Mouse (Mus musculus): ENCODE data around the gene Ubac2. TPM values are rescaled to one million over a fixed set of nuclear protein-coding genes. Genes with fewer than 3 reads are reported as not detected.

Ubac2 gene
- polyA plus RNA-seq, 1 experiment from 2014 or later = 56.9 TPM

GRCm38 (mm10) chr14:122052896-122053635 is 174.6 kb downstream of the Ubac2 start:
- 88% methylated on average over 9 of the region's 9 CpGs for WGBS
- no peak for ATAC-seq

GRCm38 (mm10) chr14:122056871-122057270 is 178.5 kb downstream of the Ubac2 start:
- H3K9me3 ChIP-seq (replicated peaks; ENCODE audit: control insufficient read depth, low read length) = no peaks in the 10 kb centered on the region
- H3K36me3 ChIP-seq (ENCODE audit: control insufficient read depth, insufficient read depth, low read length) = no peaks in the 10 kb centered on the region
- no peak overlapping the region for H3K9ac ChIP-seq (ENCODE audit: low read length)
- no peak overlapping the region for H3K4me3 ChIP-seq (ENCODE audit: low read depth, low read length)
- no peak for DNase-seq (ENCODE audit: low spot score)
- WGBS = 80% methylated on average over 6 of the region's 6 CpGs
- ATAC-seq = no peak
- no peak overlapping the region for H3K27ac ChIP-seq (ENCODE audit: low read depth, low read length)
- H3K27me3 ChIP-seq (replicated peaks; ENCODE audit: control insufficient read depth, insufficient read depth, low read length) = no peaks in the 10 kb centered on the region
- no peak overlapping the region for H3K4me2 ChIP-seq (ENCODE audit: low read length)
- H3K4me1 ChIP-seq (ENCODE audit: control insufficient read depth, insufficient read depth, low read length) = no peaks in the 10 kb centered on the region

More at GRCm38 (mm10) chr14:122052896-122053635, 174.6 kb downstream of the Ubac2 start:
- Histone ChIP-seq H3K9ac (ENCODE audit: low read length) (no peak overlapping the region), H3K36me3 (ENCODE audit: control insufficient read depth, insufficient read depth, low read length) (no peaks in the 10 kb centered on the region), H3K4me1 (ENCODE audit: control insufficient read depth, insufficient read depth, low read length) (no peaks in the 10 kb centered on the region), H3K27ac (ENCODE audit: low read depth, low read length) (no peak overlapping the region), H3K9me3 (replicated peaks; ENCODE audit: control insufficient read depth, low read length) (no peaks in the 10 kb centered on the region), H3K27me3 (replicated peaks; ENCODE audit: control insufficient read depth, insufficient read depth, low read length) (no peaks in the 10 kb centered on the region), H3K4me2 (ENCODE audit: low read length) (no peak overlapping the region), H3K4me3 (ENCODE audit: low read depth, low read length) (no peak overlapping the region)
- no peak for DNase-seq (ENCODE audit: low spot score)

- 20% methylated on average over 2 of the region's 2 CpGs for WGBS
- Histone ChIP-seq H3K4me1 (ENCODE audit: control insufficient read depth, insufficient read depth, low read length) (no peaks in the 10 kb centered on the region), H3K27ac (ENCODE audit: low read depth, low read length) (no peak overlapping the region), H3K36me3 (ENCODE audit: control insufficient read depth, insufficient read depth, low read length) (no peaks in the 10 kb centered on the region), H3K27me3 (replicated peaks; ENCODE audit: control insufficient read depth, insufficient read depth, low read length) (no peaks in the 10 kb centered on the region), H3K4me3 (ENCODE audit: low read depth, low read length) (no peak overlapping the region), H3K9me3 (replicated peaks; ENCODE audit: control insufficient read depth, low read length) (no peaks in the 10 kb centered on the region), H3K4me2 (ENCODE audit: low read length) (no peak overlapping the region), H3K9ac (ENCODE audit: low read length) (no peak overlapping the region)
- DNase-seq (ENCODE audit: low spot score) = no peak
- ATAC-seq = no peak
Measured at GRCm38 (mm10) chr14:122057941-122058346, 179.5 kb downstream of the Ubac2 start.

GRCm38 (mm10) chr14:122060642-122061041 is 182.2 kb downstream of the Ubac2 start:
- no peak overlapping the region for H3K4me3 ChIP-seq (ENCODE audit: low read depth, low read length)
- 5% methylated on average over 3 of the region's 3 CpGs for WGBS
- no peaks in the 10 kb centered on the region for H3K27me3 ChIP-seq (replicated peaks; ENCODE audit: control insufficient read depth, insufficient read depth, low read length)
- H3K27ac ChIP-seq (ENCODE audit: low read depth, low read length) = no peak overlapping the region
- no peak overlapping the region for H3K9ac ChIP-seq (ENCODE audit: low read length)
- no peaks in the 10 kb centered on the region for H3K36me3 ChIP-seq (ENCODE audit: control insufficient read depth, insufficient read depth, low read length)
- H3K9me3 ChIP-seq (replicated peaks; ENCODE audit: control insufficient read depth, low read length) = no peaks in the 10 kb centered on the region
- H3K4me2 ChIP-seq (ENCODE audit: low read length) = no peak overlapping the region
- ATAC-seq = peak; percentile 62
- H3K4me1 ChIP-seq (ENCODE audit: control insufficient read depth, insufficient read depth, low read length) = no peaks in the 10 kb centered on the region
- DNase-seq (ENCODE audit: low spot score) = peak; percentile 84

GRCm38 (mm10) chr14:122061376-122061775 is 183.0 kb downstream of the Ubac2 start:
- Histone ChIP-seq H3K4me2 (ENCODE audit: low read length) (no peak overlapping the region), H3K9me3 (replicated peaks; ENCODE audit: control insufficient read depth, low read length) (no peaks in the 10 kb centered on the region), H3K36me3 (ENCODE audit: control insufficient read depth, insufficient read depth, low read length) (no peaks in the 10 kb centered on the region), H3K4me3 (ENCODE audit: low read depth, low read length) (no peak overlapping the region), H3K9ac (ENCODE audit: low read length) (no peak overlapping the region), H3K27me3 (replicated peaks; ENCODE audit: control insufficient read depth, insufficient read depth, low read length) (no peaks in the 10 kb centered on the region), H3K4me1 (ENCODE audit: control insufficient read depth, insufficient read depth, low read length) (no peaks in the 10 kb centered on the region), H3K27ac (ENCODE audit: low read depth, low read length) (no peak overlapping the region)
- ATAC-seq = no peak
- WGBS = 86% methylated on average over 6 of the region's 6 CpGs
- no peak for DNase-seq (ENCODE audit: low spot score)

- Histone ChIP-seq H3K36me3 (ENCODE audit: control insufficient read depth, insufficient read depth, low read length) (no peaks in the 10 kb centered on the region), H3K4me1 (ENCODE audit: control insufficient read depth, insufficient read depth, low read length) (no peaks in the 10 kb centered on the region), H3K4me2 (ENCODE audit: low read length) (no peak overlapping the region), H3K9me3 (replicated peaks; ENCODE audit: control insufficient read depth, low read length) (no peaks in the 10 kb centered on the region), H3K9ac (ENCODE audit: low read length) (no peak overlapping the region), H3K27ac (ENCODE audit: low read depth, low read length) (no peak overlapping the region), H3K4me3 (ENCODE audit: low read depth, low read length) (no peak overlapping the region), H3K27me3 (replicated peaks; ENCODE audit: control insufficient read depth, insufficient read depth, low read length) (no peaks in the 10 kb centered on the region)
- ATAC-seq (no peak), DNase-seq (ENCODE audit: low spot score) (no peak)
- 84% methylated on average over 10 of the region's 10 CpGs for WGBS
Measured at GRCm38 (mm10) chr14:122062411-122063090, 184.1 kb downstream of the Ubac2 start.

GRCm38 (mm10) chr14:122063599-122063998 is 185.2 kb downstream of the Ubac2 start:
- H3K9me3 ChIP-seq (replicated peaks; ENCODE audit: control insufficient read depth, low read length) = no peaks in the 10 kb centered on the region
- 81% methylated on average over 5 of the region's 5 CpGs for WGBS
- H3K36me3 ChIP-seq (ENCODE audit: control insufficient read depth, insufficient read depth, low read length) = no peaks in the 10 kb centered on the region
- H3K9ac ChIP-seq (ENCODE audit: low read length) = no peak overlapping the region
- ATAC-seq (no peak), DNase-seq (ENCODE audit: low spot score) (no peak)
- no peak overlapping the region for H3K4me2 ChIP-seq (ENCODE audit: low read length)
- H3K4me3 ChIP-seq (ENCODE audit: low read depth, low read length) = no peak overlapping the region
- H3K4me1 ChIP-seq (ENCODE audit: control insufficient read depth, insufficient read depth, low read length) = no peaks in the 10 kb centered on the region
- no peak overlapping the region for H3K27ac ChIP-seq (ENCODE audit: low read depth, low read length)
- H3K27me3 ChIP-seq (replicated peaks; ENCODE audit: control insufficient read depth, insufficient read depth, low read length) = no peaks in the 10 kb centered on the region

GRCm38 (mm10) chr14:122064519-122064918 is 186.1 kb downstream of the Ubac2 start:
- DNase-seq (ENCODE audit: low spot score) (peak; percentile 61), ATAC-seq (no peak)
- 5% methylated on average over 2 of the region's 2 CpGs for WGBS
- Histone ChIP-seq H3K36me3 (ENCODE audit: control insufficient read depth, insufficient read depth, low read length) (no peaks in the 10 kb centered on the region), H3K9ac (ENCODE audit: low read length) (no peak overlapping the region), H3K4me3 (ENCODE audit: low read depth, low read length) (no peak overlapping the region), H3K4me2 (ENCODE audit: low read length) (no peak overlapping the region), H3K27ac (ENCODE audit: low read depth, low read length) (no peak overlapping the region), H3K4me1 (ENCODE audit: control insufficient read depth, insufficient read depth, low read length) (no peaks in the 10 kb centered on the region), H3K27me3 (replicated peaks; ENCODE audit: control insufficient read depth, insufficient read depth, low read length) (no peaks in the 10 kb centered on the region), H3K9me3 (replicated peaks; ENCODE audit: control insufficient read depth, low read length) (no peaks in the 10 kb centered on the region)

GRCm38 (mm10) chr14:122066243-122066642 is 187.8 kb downstream of the Ubac2 start:
- Histone ChIP-seq H3K9me3 (replicated peaks; ENCODE audit: control insufficient read depth, low read length) (no peaks in the 10 kb centered on the region), H3K4me1 (ENCODE audit: control insufficient read depth, insufficient read depth, low read length) (no peaks in the 10 kb centered on the region), H3K9ac (ENCODE audit: low read length) (no peak overlapping the region), H3K36me3 (ENCODE audit: control insufficient read depth, insufficient read depth, low read length) (no peaks in the 10 kb centered on the region), H3K4me3 (ENCODE audit: low read depth, low read length) (no peak overlapping the region), H3K27me3 (replicated peaks; ENCODE audit: control insufficient read depth, insufficient read depth, low read length) (no peaks in the 10 kb centered on the region), H3K4me2 (ENCODE audit: low read length) (no peak overlapping the region), H3K27ac (ENCODE audit: low read depth, low read length) (no peak overlapping the region)
- 81% methylated on average over 4 of the region's 4 CpGs for WGBS
- ATAC-seq (no peak), DNase-seq (ENCODE audit: low spot score) (no peak)

Data from forebrain, embryonic 14.5 days (tissue).